In genomic region chr8:61041951-61042350, GRCm38 (mm10) we compare ENCODE assay signal across 9 mouse cellular contexts. TPM values are rescaled to one million over a fixed set of nuclear protein-coding genes. Genes with fewer than 3 reads are reported as not detected.
A peak's percentile ranks its signal among the peaks of the same experiment; 100 is the strongest.
DNase-seq lines count a peak whose midpoint lies in the region; ATAC-seq and TF ChIP-seq lines count a peak whose summit lies in the region.
"Had no signal": no experiment of that assay in that cellular context is flagged by ENCODE, and none has a peak within 500 bp of the region (broad histone marks: within the 10 kb centered on the region; RNA-seq: fewer than 3 reads in every experiment).

No protein-coding gene starts in this region.

- H3K4me1 ChIP-seq in heart, embryonic 10.5 days: no peaks in the 10 kb centered on the region
- peaks cover 3% of the 10 kb centered on the region; the same call in 1 of the 2 replicates for H3K4me1 ChIP-seq in G1E (ENCODE audit: insufficient read depth, low read depth, low read length)
- H3K4me1 ChIP-seq: limb, embryonic 15.5 days had no signal

- peak; percentile 46; the same call in 1 of the 2 replicates for TF ChIP-seq CTCF in G1E (IDR thresholded peaks at IDR 0.05; ENCODE audit: low read depth, low read length)

- no peaks in the 10 kb centered on the region for H3K9me3 ChIP-seq in heart, embryonic 10.5 days
- no peaks in the 10 kb centered on the region for H3K9me3 ChIP-seq in G1E (replicated peaks)
- H3K9me3 ChIP-seq: limb, embryonic 15.5 days had no signal

- ATAC-seq in G1E (ENCODE audit: extremely low read depth, insufficient number of reproducible peaks, low FRiP score, poor library complexity, severe bottlenecking): no peak

- peaks cover 6% of the 10 kb centered on the region; the same call in 1 of the 2 replicates for H3K36me3 ChIP-seq in heart, embryonic 10.5 days
- peaks cover 48% of the 10 kb centered on the region for H3K36me3 ChIP-seq in G1E (replicated peaks)

- H3K27ac ChIP-seq in heart, embryonic 10.5 days: no peak overlapping the region
- H3K27ac ChIP-seq: limb, embryonic 15.5 days had no signal

- peak; percentile 26 to 71 for DNase-seq in heart, adult 18-20 months
- no peak for DNase-seq in heart, embryonic 10.5 days (ENCODE audit: low spot score)
- peak; percentile 3 for DNase-seq in G1E (ENCODE audit: low spot score)
- DNase-seq in cerebellum, adult 9-11 months: peak; percentile 10
- DNase-seq in frontal cortex, postnatal 36 days (ENCODE audit: low spot score in 2 of 2): peak; percentile 37 to 71
- peak; percentile 22 for DNase-seq in layer of hippocampus, adult 9-10 months (ENCODE audit: low spot score)
- DNase-seq in lung, postnatal 36 days: peak; percentile 75
- DNase-seq in right cerebral cortex, postnatal 4 days: peak; percentile 77

- H3K4me3 ChIP-seq in heart, embryonic 10.5 days: no peak overlapping the region
- no peak overlapping the region for H3K4me3 ChIP-seq in G1E (ENCODE audit: low read depth, low read length)
- H3K4me3 ChIP-seq: limb, embryonic 15.5 days had no signal

- H3K27me3 ChIP-seq in heart, embryonic 10.5 days (ENCODE audit: insufficient read depth, poor library complexity, severe bottlenecking): no peaks in the 10 kb centered on the region
- H3K27me3 ChIP-seq in G1E (ENCODE audit: insufficient read depth, low read length): no peaks in the 10 kb centered on the region
- H3K27me3 ChIP-seq: limb, embryonic 15.5 days had no signal

RNA-seq across cellular contexts. Expression of gene Nek1, which starts 49.0 kb away (rescaled TPM):
- total RNA-seq in heart, adult 18-20 months (2021): 1 to 10 TPM; 9.5 to 9.6 TPM
- 12.8 and 13.7 TPM in 2 replicates for polyA plus RNA-seq in heart, embryonic 10.5 days (2016; fragmentation: Nextera tagmentation; extraction: Ambion mirVana)
- 56.7 and 68.9 TPM in 2 replicates for total RNA-seq in G1E (2014; fragmentation: Nextera tagmentation)
- total RNA-seq in G1E (2017): 32.1 and 34.9 TPM in 2 replicates
- 6.7 and 6.9 TPM in 2 replicates for polyA plus RNA-seq in G1E (2012)

RNA-seq across cellular contexts. Expression of gene Clcn3, which starts 58.9 kb away (rescaled TPM):
- total RNA-seq in heart, adult 18-20 months (2021): 10 to 100 TPM; 31.6 to 32.0 TPM
- polyA plus RNA-seq in heart, embryonic 10.5 days (2016; fragmentation: Nextera tagmentation; extraction: Ambion mirVana): 21.7 and 26.0 TPM in 2 replicates
- total RNA-seq in G1E (2014; fragmentation: Nextera tagmentation) (175 and 215 TPM in 2 replicates), G1E (2017) (136 and 147 TPM in 2 replicates)
- polyA plus RNA-seq in G1E (2012): 16.2 and 18.0 TPM in 2 replicates

Comparison
In these comparisons a context has a peak if more than half of its experiments do, and no peak if none do; other contexts are left out.
1. RNA of gene Clcn3, which starts 58.9 kb away (total RNA-seq): 136 to 215 TPM in G1E; 31.6 to 32.0 TPM in heart, adult 18-20 months; every median in the first group is over 4 times any median in the second.